Mouse (Mus musculus): ENCODE results near the gene Tmem144. TPM values are rescaled to one million over a fixed set of nuclear protein-coding genes. Genes with fewer than 3 reads are reported as not detected.
A peak's percentile ranks its signal among the peaks of the same experiment; 100 is the strongest.
"Not testable (repeated sequence)": the region's sequence is repeated elsewhere in the genome, so short reads cannot be mapped to it uniquely, and the experiment has no call there.

Gene Tmem144
- total RNA-seq, 2 experiments from 2014 or later, result 5.4 to 8.4 TPM

GRCm38 (mm10) chr3:79818202-79818995 lies 34.2 kb downstream of the Tmem144 start:
- intact Hi-C loops (cut with DNase I), result no loop called here

GRCm38 (mm10) chr3:79816229-79816628 lies 36.3 kb downstream of the Tmem144 start:
- intact Hi-C loops (cut with DNase I), result no loop called here
- no peak for DNase-seq (ENCODE audit: extremely low spot score in 1 of 2, low spot score in 2 of 2)

More at GRCm38 (mm10) chr3:79818202-79818995, 34.2 kb downstream of the Tmem144 start:
- peak in 1 of 2 experiments; percentile 27 for DNase-seq (ENCODE audit: extremely low spot score in 1 of 2, low spot score in 2 of 2)

- intact Hi-C loops (cut with DNase I), result no loop called here
These were observed 38.6 kb downstream of the Tmem144 start for GRCm38 (mm10) chr3:79813814-79814490.

GRCm38 (mm10) chr3:79812042-79812441 lies 40.5 kb downstream of the Tmem144 start:
- intact Hi-C loops (cut with DNase I), result no loop called here

More at GRCm38 (mm10) chr3:79813814-79814490, 38.6 kb downstream of the Tmem144 start:
- peak; percentile 79 to 82 for DNase-seq (ENCODE audit: extremely low spot score in 1 of 2, low spot score in 2 of 2)

GRCm38 (mm10) chr3:79811632-79812031 lies 40.9 kb downstream of the Tmem144 start:
- intact Hi-C loops (cut with DNase I), result no loop called here
- no peak for DNase-seq (ENCODE audit: extremely low spot score in 1 of 2, low spot score in 2 of 2)

More at GRCm38 (mm10) chr3:79812042-79812441, 40.5 kb downstream of the Tmem144 start:
- DNase-seq (ENCODE audit: extremely low spot score in 1 of 2, low spot score in 2 of 2), result no peak

DNA sequence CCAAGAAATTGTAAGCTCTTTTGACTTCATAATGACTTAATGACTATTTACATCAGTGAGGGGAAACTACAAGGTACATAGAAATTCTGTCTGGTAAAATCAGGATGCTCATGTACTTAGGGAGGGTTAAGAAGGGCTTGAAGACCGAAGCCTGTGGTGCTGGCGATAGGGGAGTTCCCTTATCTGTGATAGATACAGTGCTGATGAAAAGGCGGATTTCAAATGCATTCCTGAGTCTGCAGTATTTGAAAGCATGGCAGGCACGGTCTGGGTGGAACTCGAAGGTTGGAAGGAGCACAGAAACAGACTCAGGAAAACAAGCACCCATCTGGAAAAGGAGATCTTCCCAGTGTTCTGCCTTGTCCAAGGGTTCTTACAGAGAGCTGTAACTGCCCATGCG lies 42.0 kb downstream of the Tmem144 start:
- no peak for DNase-seq (ENCODE audit: extremely low spot score in 1 of 2, low spot score in 2 of 2)
- intact Hi-C loops (cut with DNase I), result no loop called here

GRCm38 (mm10) chr3:79809180-79809567 lies 43.4 kb downstream of the Tmem144 start:
- intact Hi-C loops (cut with DNase I), result loop anchor here (2.0 kb wide), 2 partner anchors 136 to 144 kb away; no protein-coding TSS in a partner anchor
- DNase-seq (ENCODE audit: extremely low spot score in 1 of 2, low spot score in 2 of 2), result peak; percentile 50 to 60

GRCm38 (mm10) chr3:79808530-79809179 lies 43.9 kb downstream of the Tmem144 start:
- DNase-seq (ENCODE audit: extremely low spot score in 1 of 2, low spot score in 2 of 2), result no peak
- intact Hi-C loops (cut with DNase I), result loop anchor here (2.0 kb wide), 2 partner anchors 136 to 144 kb away; no protein-coding TSS in a partner anchor

GRCm38 (mm10) chr3:79800761-79801160 lies 51.8 kb downstream of the Tmem144 start:
- intact Hi-C loops (cut with DNase I); DNase-seq (ENCODE audit: extremely low spot score in 1 of 2, low spot score in 2 of 2): not testable (repeated sequence)

DNA sequence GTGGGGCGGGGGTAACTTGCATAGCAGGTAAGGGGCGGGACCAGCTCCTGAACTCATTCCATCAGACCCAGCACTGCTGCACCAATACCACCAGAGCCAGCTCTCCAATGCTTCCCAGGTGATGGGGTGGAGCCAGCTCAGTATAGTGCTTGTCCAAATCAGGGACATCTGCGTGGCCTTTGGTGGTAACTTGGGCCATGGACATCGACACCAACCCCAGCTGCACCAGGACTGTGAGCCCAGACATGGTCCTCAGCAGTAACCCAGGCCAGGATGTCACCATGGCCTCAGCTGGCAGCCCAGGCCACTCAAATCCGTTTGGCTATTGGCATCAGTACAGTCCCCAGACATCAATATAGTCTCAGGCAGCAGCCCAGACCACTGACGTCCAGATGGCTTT lies 60.3 kb downstream of the Tmem144 start:
- intact Hi-C loops (cut with DNase I), result no loop called here
- DNase-seq (ENCODE audit: extremely low spot score in 1 of 2, low spot score in 2 of 2), result no peak

DNA sequence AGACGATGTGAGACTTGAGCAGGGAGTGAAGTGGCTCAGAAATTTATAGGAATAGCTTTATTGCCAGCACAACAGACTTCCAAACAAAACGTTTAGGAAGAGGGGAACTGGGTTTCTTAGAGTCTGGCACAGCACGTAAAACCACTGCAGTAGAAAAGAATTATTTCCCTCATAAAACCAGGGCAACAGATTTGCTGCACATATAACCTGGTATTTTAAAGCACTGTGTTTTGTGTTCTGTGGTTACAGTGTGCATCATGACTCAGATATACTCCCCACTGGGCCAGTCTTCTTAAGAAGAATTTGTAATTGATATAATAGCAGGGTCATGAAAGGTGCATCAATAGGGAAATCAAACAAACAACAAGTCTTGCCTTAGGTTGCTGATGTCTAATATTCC lies 62.2 kb downstream of the Tmem144 start:
- DNase-seq (ENCODE audit: extremely low spot score in 1 of 2, low spot score in 2 of 2), result no peak
- intact Hi-C loops (cut with DNase I), result no loop called here

DNA sequence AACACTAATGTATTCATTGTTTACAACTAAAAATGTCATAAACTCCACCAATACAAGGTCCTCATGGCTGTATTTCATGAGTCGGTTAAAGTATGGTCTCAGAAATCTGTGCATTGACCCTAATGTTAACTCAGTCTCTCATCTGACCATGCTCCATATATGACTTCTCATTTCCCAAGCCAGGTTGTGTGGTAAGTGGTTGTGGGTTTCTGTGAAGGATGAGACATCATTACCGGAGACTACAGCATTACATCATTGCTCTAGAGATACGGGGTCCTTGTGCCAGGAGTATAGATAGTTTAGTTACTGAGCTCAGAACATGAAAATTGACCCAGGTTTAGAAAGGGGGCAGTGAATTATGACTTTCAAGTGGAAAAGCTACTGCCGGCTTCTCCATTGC lies 63.0 kb downstream of the Tmem144 start:
- DNase-seq (ENCODE audit: extremely low spot score in 1 of 2, low spot score in 2 of 2), result no peak
- intact Hi-C loops (cut with DNase I), result no loop called here

DNA sequence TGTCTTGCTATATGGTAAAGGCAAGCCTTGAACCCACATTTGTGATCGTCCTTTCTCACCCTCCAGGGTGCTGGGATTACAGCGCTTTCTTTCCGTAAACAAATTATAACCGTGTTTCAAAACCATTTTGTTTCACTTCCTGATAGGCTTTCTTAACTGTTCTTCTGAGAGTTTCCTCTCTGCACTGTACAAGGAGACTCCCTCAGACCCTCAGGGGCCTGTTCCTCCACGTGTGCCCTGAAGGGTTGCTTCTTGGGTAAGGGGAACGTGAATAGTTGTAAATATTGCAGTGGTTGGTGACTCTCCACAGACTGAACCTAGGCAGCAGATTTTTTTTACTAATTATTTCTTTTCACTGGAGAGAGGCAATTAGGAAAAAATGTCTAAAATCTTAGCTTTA lies 63.6 kb downstream of the Tmem144 start:
- intact Hi-C loops (cut with DNase I), result no loop called here
- DNase-seq (ENCODE audit: extremely low spot score in 1 of 2, low spot score in 2 of 2), result no peak

DNA sequence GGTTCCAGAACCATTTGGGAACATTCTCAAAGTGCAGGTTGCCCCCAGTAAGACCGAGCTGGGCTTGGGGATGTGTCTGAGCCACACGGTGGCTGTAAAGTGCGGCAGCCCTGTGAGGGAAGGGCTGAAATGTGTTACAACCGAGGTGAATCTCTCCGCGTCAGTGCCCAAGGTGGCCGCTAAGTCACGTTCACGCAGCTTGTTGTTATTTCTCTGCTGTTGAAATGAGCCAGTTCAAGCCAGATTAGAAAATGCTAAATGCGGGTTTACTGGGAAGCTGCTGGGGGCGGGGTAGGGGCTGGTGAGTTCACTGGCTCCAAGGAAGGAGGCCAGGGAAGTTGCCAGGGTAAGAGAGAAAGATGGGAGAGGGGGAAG lies 68.2 kb downstream of the Tmem144 start:
- DNase-seq (ENCODE audit: extremely low spot score in 1 of 2, low spot score in 2 of 2), result no peak
- intact Hi-C loops (cut with DNase I), result no loop called here

- intact Hi-C loops (cut with DNase I), result no loop called here
These were observed 68.8 kb downstream of the Tmem144 start for GRCm38 (mm10) chr3:79783630-79784361.

GRCm38 (mm10) chr3:79772701-79773100 lies 79.9 kb downstream of the Tmem144 start:
- no peak for DNase-seq (ENCODE audit: extremely low spot score in 1 of 2, low spot score in 2 of 2)
- intact Hi-C loops (cut with DNase I), result no loop called here

More at GRCm38 (mm10) chr3:79783630-79784361, 68.8 kb downstream of the Tmem144 start:
- DNase-seq (ENCODE audit: extremely low spot score in 1 of 2, low spot score in 2 of 2), result no peak

Data from left cerebral cortex, postnatal 10 days (tissue).